In the genomic region with DNA sequence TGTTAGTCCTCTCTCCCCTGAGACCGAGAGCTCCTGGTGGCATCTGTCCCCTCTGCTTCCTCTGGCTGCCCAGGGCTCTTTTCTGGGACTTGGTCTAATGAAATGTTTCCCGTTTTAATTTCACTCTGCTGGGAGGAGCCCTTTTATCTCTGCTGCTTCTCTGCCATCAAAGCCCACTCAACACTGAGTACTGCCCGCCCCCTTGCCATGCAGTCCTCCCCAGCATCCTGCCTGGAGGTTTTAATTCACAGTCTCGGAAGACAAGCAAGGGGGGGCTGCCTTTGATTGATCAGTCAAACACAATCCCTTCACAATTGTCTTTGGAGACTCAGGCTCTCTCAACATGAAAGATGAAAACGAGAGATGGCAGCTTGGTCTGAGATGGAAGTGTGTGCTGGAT, we compare ENCODE assay signal across 32 mouse cellular contexts.
DNase-seq lines count a peak whose midpoint lies in the region; ATAC-seq and TF ChIP-seq lines count a peak whose summit lies in the region.
"Had no signal": no experiment of that assay in that cellular context is flagged by ENCODE, and none has a peak within 500 bp of the region (broad histone marks: within the 10 kb centered on the region; RNA-seq: fewer than 3 reads in every experiment).

No protein-coding gene starts in this region.

- H3K9me3 ChIP-seq in limb, embryonic 11.5 days (ENCODE audit: control insufficient read depth, low read length), result no peaks in the 10 kb centered on the region
- H3K9me3 ChIP-seq in limb, embryonic 10.5 days (replicated peaks), result no peaks in the 10 kb centered on the region
- H3K9me3 ChIP-seq in midbrain, embryonic 11.5 days (ENCODE audit: control insufficient read depth, low read length), result no peaks in the 10 kb centered on the region
- H3K9me3 ChIP-seq in midbrain, embryonic 16.5 days (replicated peaks; ENCODE audit: control insufficient read depth, low read length, poor library complexity, severe bottlenecking), result no peaks in the 10 kb centered on the region
- no peaks in the 10 kb centered on the region for H3K9me3 ChIP-seq in liver, postnatal 0 days (ENCODE audit: low read length)
- H3K9me3 ChIP-seq: embryonic facial prominence, embryonic 13.5 days; forebrain, embryonic 10.5 days; heart, embryonic 12.5 days; hindbrain, embryonic 15.5 days; intestine, embryonic 15.5 days; limb, embryonic 15.5 days; liver, embryonic 13.5 days had no signal

- H3K9ac ChIP-seq in limb, embryonic 11.5 days (ENCODE audit: low read length), result no peak overlapping the region
- H3K9ac ChIP-seq in midbrain, embryonic 11.5 days (ENCODE audit: low read length), result no peak overlapping the region
- H3K9ac ChIP-seq in midbrain, embryonic 16.5 days (ENCODE audit: low read depth, low read length), result no peak overlapping the region
- no peak overlapping the region for H3K9ac ChIP-seq in liver, postnatal 0 days (replicated peaks)
- H3K9ac ChIP-seq: embryonic facial prominence, embryonic 13.5 days; heart, embryonic 12.5 days; hindbrain, embryonic 15.5 days; intestine, embryonic 15.5 days; limb, embryonic 15.5 days; liver, embryonic 13.5 days had no signal

- peak; percentile 52; the same call in 1 of the 2 replicates for ATAC-seq in frontal cortex, adult (ENCODE audit: low TSS enrichment)
- ATAC-seq in limb, embryonic 11.5 days (ENCODE audit: insufficient number of reproducible peaks, low FRiP score, low TSS enrichment, low read depth), result no peak
- peak; percentile 39; the same call in 1 of the 2 replicates for ATAC-seq in midbrain, embryonic 11.5 days (ENCODE audit: low FRiP score)
- peak; percentile 54; the same call in 1 of the 2 replicates for ATAC-seq in midbrain, embryonic 16.5 days
- no peak for ATAC-seq in liver, postnatal 0 days
- ATAC-seq: CD4-positive, CD25-positive, alpha-beta regulatory T cell, adult 4 months; intestine, embryonic 15.5 days had no signal

- H3K36me3 ChIP-seq in limb, embryonic 11.5 days (ENCODE audit: control insufficient read depth, insufficient read depth, low read length), result no peaks in the 10 kb centered on the region
- H3K36me3 ChIP-seq in limb, embryonic 10.5 days, result no peaks in the 10 kb centered on the region
- no peaks in the 10 kb centered on the region for H3K36me3 ChIP-seq in midbrain, embryonic 11.5 days (ENCODE audit: control insufficient read depth, insufficient read depth, low read length)
- H3K36me3 ChIP-seq in midbrain, embryonic 16.5 days (ENCODE audit: control insufficient read depth, insufficient read depth, low read length), result no peaks in the 10 kb centered on the region
- H3K36me3 ChIP-seq in liver, postnatal 0 days (replicated peaks; ENCODE audit: insufficient read depth, low read length), result no peaks in the 10 kb centered on the region
- H3K36me3 ChIP-seq: embryonic facial prominence, embryonic 13.5 days; forebrain, embryonic 10.5 days; heart, embryonic 12.5 days; hindbrain, embryonic 15.5 days; intestine, embryonic 15.5 days; limb, embryonic 15.5 days; liver, embryonic 13.5 days had no signal

- no peak for DNase-seq in frontal cortex, postnatal 25 days (ENCODE audit: low spot score in 2 of 2)
- DNase-seq in limb, embryonic 11.5 days (ENCODE audit: low spot score), result peak; percentile 16
- DNase-seq in limb, embryonic 10.5 days (ENCODE audit: low spot score), result no peak
- peak; percentile 81 for DNase-seq in midbrain, embryonic 11.5 days (ENCODE audit: low spot score, missing footprints)
- no peak for DNase-seq in liver, postnatal 0 days
- DNase-seq: adrenal gland, postnatal 25 days; cerebellum, adult 2 months; cerebellum, postnatal 25 days; gastrocnemius, adult 2 months; gastrocnemius, postnatal 36 days; heart, adult 18-20 months; heart, postnatal 4 days; kidney, adult 2 months; kidney, postnatal 10 days; liver, embryonic 13.5 days; lung, adult 2 months; lung, postnatal 10 days; right cerebral cortex, adult 18-20 months; thymus, adult 18-20 months; thymus, postnatal 36 days had no signal

- no peak for TF ChIP-seq EP300 in liver, postnatal 0 days (IDR thresholded peaks at IDR 0.05; ENCODE audit: low read depth)

- WGBS in limb, embryonic 11.5 days, result 5% methylated on average over 5 of the region's 5 CpGs
- WGBS in limb, embryonic 10.5 days, result 13% methylated on average over 5 of the region's 5 CpGs
- 8% methylated on average over 5 of the region's 5 CpGs for whole genome bisulfite sequencing in midbrain, embryonic 11.5 days
- 5% methylated on average over 5 of the region's 5 CpGs for WGBS in midbrain, embryonic 16.5 days
- 31% methylated on average over 5 of the region's 5 CpGs for WGBS in liver, postnatal 0 days (ENCODE audit: insufficient replicate concordance)

- no peak for TF ChIP-seq CTCF in liver, postnatal 0 days (IDR thresholded peaks at IDR 0.05; ENCODE audit: low read depth)

- no peaks in the 10 kb centered on the region for H3K27me3 ChIP-seq in limb, embryonic 11.5 days (ENCODE audit: control insufficient read depth, insufficient read depth, low read length)
- no peaks in the 10 kb centered on the region for H3K27me3 ChIP-seq in limb, embryonic 10.5 days (ENCODE audit: low read depth, poor library complexity, severe bottlenecking)
- no peaks in the 10 kb centered on the region for H3K27me3 ChIP-seq in midbrain, embryonic 11.5 days (ENCODE audit: control insufficient read depth, insufficient read depth, low read length)
- no peaks in the 10 kb centered on the region for H3K27me3 ChIP-seq in midbrain, embryonic 16.5 days (ENCODE audit: control insufficient read depth, insufficient read depth, low read depth, low read length)
- no peaks in the 10 kb centered on the region for H3K27me3 ChIP-seq in liver, postnatal 0 days (ENCODE audit: insufficient read depth, low read length)
- H3K27me3 ChIP-seq: embryonic facial prominence, embryonic 13.5 days; heart, embryonic 12.5 days; hindbrain, embryonic 15.5 days; intestine, embryonic 15.5 days; limb, embryonic 15.5 days; liver, embryonic 13.5 days had no signal

- H3K4me1 ChIP-seq in limb, embryonic 11.5 days (ENCODE audit: control insufficient read depth, insufficient read depth, low read length), result no peaks in the 10 kb centered on the region
- peaks cover 11% of the 10 kb centered on the region for H3K4me1 ChIP-seq in limb, embryonic 10.5 days
- H3K4me1 ChIP-seq in midbrain, embryonic 11.5 days (ENCODE audit: control insufficient read depth, insufficient read depth, low read length), result peaks cover 21% of the 10 kb centered on the region
- H3K4me1 ChIP-seq in midbrain, embryonic 16.5 days (ENCODE audit: control insufficient read depth, insufficient read depth, low read length), result peaks cover 11% of the 10 kb centered on the region; the same call in 1 of the 2 replicates
- H3K4me1 ChIP-seq in liver, postnatal 0 days (ENCODE audit: insufficient read depth), result no peaks in the 10 kb centered on the region
- H3K4me1 ChIP-seq: intestine, embryonic 15.5 days; limb, embryonic 15.5 days; liver, embryonic 13.5 days had no signal

- H3K27ac ChIP-seq in limb, embryonic 11.5 days (replicated peaks; ENCODE audit: low read depth, low read length), result no peak overlapping the region
- no peak overlapping the region for H3K27ac ChIP-seq in limb, embryonic 10.5 days
- H3K27ac ChIP-seq in midbrain, embryonic 11.5 days (ENCODE audit: low read depth, low read length), result no peak overlapping the region
- no peak overlapping the region for H3K27ac ChIP-seq in midbrain, embryonic 16.5 days (ENCODE audit: low read length)
- no peak overlapping the region for H3K27ac ChIP-seq in liver, postnatal 0 days (ENCODE audit: low read depth)
- H3K27ac ChIP-seq: embryonic facial prominence, embryonic 13.5 days; forebrain, embryonic 10.5 days; gastrocnemius, adult 2 months; hindbrain, embryonic 15.5 days; intestine, embryonic 15.5 days; left cerebral cortex, adult 2 months; limb, embryonic 15.5 days; liver, embryonic 13.5 days; macrophage; stomach, postnatal 0 days had no signal

- no peak overlapping the region for H3K4me2 ChIP-seq in limb, embryonic 11.5 days (ENCODE audit: low read depth, severe bottlenecking)
- no peak overlapping the region for H3K4me2 ChIP-seq in midbrain, embryonic 11.5 days
- H3K4me2 ChIP-seq in midbrain, embryonic 16.5 days (ENCODE audit: low read length), result no peak overlapping the region
- H3K4me2 ChIP-seq in liver, postnatal 0 days (ENCODE audit: low read depth, low read length), result no peak overlapping the region
- H3K4me2 ChIP-seq: embryonic facial prominence, embryonic 13.5 days; heart, embryonic 12.5 days; hindbrain, embryonic 15.5 days; intestine, embryonic 15.5 days; limb, embryonic 15.5 days; liver, embryonic 13.5 days had no signal

- no peak overlapping the region for H3K4me3 ChIP-seq in limb, embryonic 11.5 days (ENCODE audit: low read depth, low read length)
- H3K4me3 ChIP-seq in limb, embryonic 10.5 days, result no peak overlapping the region
- no peak overlapping the region for H3K4me3 ChIP-seq in midbrain, embryonic 11.5 days (ENCODE audit: low read depth, low read length)
- H3K4me3 ChIP-seq in midbrain, embryonic 16.5 days (ENCODE audit: low read depth, low read length), result no peak overlapping the region
- no peak overlapping the region for H3K4me3 ChIP-seq in liver, postnatal 0 days (ENCODE audit: low read depth, low read length)
- H3K4me3 ChIP-seq: embryonic facial prominence, embryonic 13.5 days; forebrain, embryonic 10.5 days; gastrocnemius, adult 2 months; heart, embryonic 12.5 days; hindbrain, embryonic 15.5 days; intestine, embryonic 15.5 days; left cerebral cortex, adult 2 months; limb, embryonic 15.5 days; liver, embryonic 13.5 days had no signal

Comparison
In these comparisons a context has a peak if more than half of its experiments do, and no peak if none do; other contexts are left out.
1. DNase-seq: peak in limb, embryonic 11.5 days (single experiment) and midbrain, embryonic 11.5 days (single experiment); none in frontal cortex, postnatal 25 days (0 of 2), limb, embryonic 10.5 days (single experiment) and liver, postnatal 0 days (single experiment).
2. ATAC-seq: peak in frontal cortex, adult (single experiment), midbrain, embryonic 11.5 days (single experiment) and midbrain, embryonic 16.5 days (single experiment); none in limb, embryonic 11.5 days (single experiment) and liver, postnatal 0 days (single experiment).